Mouse (Mus musculus): ENCODE data around the gene Ago4. TPM values are rescaled to one million over a fixed set of nuclear protein-coding genes. Genes with fewer than 3 reads are reported as not detected.

Ago4 gene
- polyA plus RNA-seq, 1 experiment from 2014 or later: 1.6 TPM

- 73% methylated on average over 2 of the region's 2 CpGs for WGBS
- DNase-seq (ENCODE audit: low spot score) (no peak), ATAC-seq (ENCODE audit: low FRiP score, low TSS enrichment) (peak; percentile 51; the same call in 1 of the 2 replicates)
- TF ChIP-seq CTCF (IDR thresholded peaks at IDR 0.05; ENCODE audit: low read depth): no peak
- no peak for TF ChIP-seq EP300 (optimal IDR thresholded peaks at IDR 0.05)
- no peaks in the 10 kb centered on the region for H3K9me3 ChIP-seq (ENCODE audit: control insufficient read depth, low read length)
- no peaks in the 10 kb centered on the region for H3K4me1 ChIP-seq (replicated peaks; ENCODE audit: control insufficient read depth, insufficient read depth)
- no peak overlapping the region for H3K4me3 ChIP-seq (ENCODE audit: low read depth, low read length)
- no peaks in the 10 kb centered on the region for H3K27me3 ChIP-seq (ENCODE audit: control insufficient read depth, insufficient read depth, low read length)
- H3K4me2 ChIP-seq (replicated peaks; ENCODE audit: low read depth): no peak overlapping the region
- peaks cover 2% of the 10 kb centered on the region; the same call in 1 of the 2 replicates for H3K36me3 ChIP-seq (ENCODE audit: control insufficient read depth, insufficient read depth, low read length)
- H3K27ac ChIP-seq (replicated peaks): peak overlapping the region; percentile 65; the same call in 1 of the 2 replicates
- H3K9ac ChIP-seq (ENCODE audit: low read length): no peak overlapping the region
Measured at GRCm38 (mm10) chr4:126509072-126509471, 24.2 kb downstream of the Ago4 start.

DNA sequence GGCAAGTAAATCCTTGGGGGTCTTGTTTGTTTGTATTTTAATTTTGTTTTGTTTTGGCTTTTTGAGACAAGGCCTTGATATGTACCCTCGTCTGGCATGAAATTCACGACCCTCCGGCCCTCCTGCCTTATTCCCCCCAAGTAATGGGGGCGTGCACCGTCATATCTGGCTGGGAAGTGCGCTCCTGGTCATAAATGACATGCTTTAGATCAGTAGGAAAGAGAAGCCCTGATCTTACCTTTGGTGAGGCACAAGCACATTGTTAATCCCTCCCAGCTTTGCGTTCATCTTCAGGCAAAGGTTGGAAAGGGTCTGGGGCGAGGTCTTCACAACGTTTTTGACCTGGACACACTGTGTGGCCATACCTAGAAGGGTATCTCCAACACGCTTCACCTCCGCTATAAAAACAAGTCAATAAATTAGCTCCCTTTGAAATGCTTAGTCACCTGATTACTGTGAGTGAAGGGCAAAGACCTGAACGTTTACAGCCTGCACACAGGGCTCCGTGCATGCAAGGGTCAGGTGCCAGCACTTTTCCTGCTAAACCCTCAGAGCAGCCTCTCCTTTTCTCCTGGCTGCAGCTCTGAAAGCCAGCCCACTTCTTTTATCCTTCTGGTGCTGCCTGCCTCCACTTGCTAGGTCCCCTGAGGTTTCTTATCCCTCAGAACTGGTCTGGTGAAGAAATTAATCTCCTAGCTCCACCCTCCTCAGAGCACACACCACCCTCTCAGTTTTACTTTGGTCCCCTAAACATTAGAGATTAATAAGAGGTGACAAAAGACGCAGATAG, 25.0 kb downstream of the Ago4 start:
- peak; percentile 69 for ATAC-seq (ENCODE audit: low FRiP score, low TSS enrichment)
- WGBS: 59% methylated on average over 14 of the region's 14 CpGs
- Histone ChIP-seq H3K4me3 (ENCODE audit: low read depth, low read length) (no peak overlapping the region), H3K27ac (replicated peaks) (peak overlapping the region; percentile 71), H3K27me3 (ENCODE audit: control insufficient read depth, insufficient read depth, low read length) (no peaks in the 10 kb centered on the region), H3K4me2 (replicated peaks; ENCODE audit: low read depth) (no peak overlapping the region), H3K9ac (ENCODE audit: low read length) (no peak overlapping the region), H3K9me3 (ENCODE audit: control insufficient read depth, low read length) (no peaks in the 10 kb centered on the region), H3K4me1 (replicated peaks; ENCODE audit: control insufficient read depth, insufficient read depth) (no peaks in the 10 kb centered on the region), H3K36me3 (ENCODE audit: control insufficient read depth, insufficient read depth, low read length) (peaks cover 2% of the 10 kb centered on the region; the same call in 1 of the 2 replicates)
- peak; percentile 24 for DNase-seq (ENCODE audit: low spot score)
- TF ChIP-seq EP300 (optimal IDR thresholded peaks at IDR 0.05) (no peak), CTCF (IDR thresholded peaks at IDR 0.05; ENCODE audit: low read depth) (no peak)

- Histone ChIP-seq H3K4me1 (replicated peaks; ENCODE audit: control insufficient read depth, insufficient read depth) (no peaks in the 10 kb centered on the region), H3K27ac (replicated peaks) (no peak overlapping the region), H3K4me2 (replicated peaks; ENCODE audit: low read depth) (no peak overlapping the region), H3K9me3 (ENCODE audit: control insufficient read depth, low read length) (no peaks in the 10 kb centered on the region), H3K4me3 (ENCODE audit: low read depth, low read length) (no peak overlapping the region), H3K36me3 (ENCODE audit: control insufficient read depth, insufficient read depth, low read length) (no peaks in the 10 kb centered on the region; the same call in 1 of the 2 replicates), H3K9ac (ENCODE audit: low read length) (no peak overlapping the region), H3K27me3 (ENCODE audit: control insufficient read depth, insufficient read depth, low read length) (no peaks in the 10 kb centered on the region)
- DNase-seq (ENCODE audit: low spot score): no peak
- WGBS: 55% methylated on average over 8 of the region's 8 CpGs
- ATAC-seq (ENCODE audit: low FRiP score, low TSS enrichment): no peak
- no peak for TF ChIP-seq CTCF (IDR thresholded peaks at IDR 0.05; ENCODE audit: low read depth)
- no peak for TF ChIP-seq EP300 (optimal IDR thresholded peaks at IDR 0.05)
Measured at GRCm38 (mm10) chr4:126502977-126503309, 30.3 kb downstream of the Ago4 start.

DNA sequence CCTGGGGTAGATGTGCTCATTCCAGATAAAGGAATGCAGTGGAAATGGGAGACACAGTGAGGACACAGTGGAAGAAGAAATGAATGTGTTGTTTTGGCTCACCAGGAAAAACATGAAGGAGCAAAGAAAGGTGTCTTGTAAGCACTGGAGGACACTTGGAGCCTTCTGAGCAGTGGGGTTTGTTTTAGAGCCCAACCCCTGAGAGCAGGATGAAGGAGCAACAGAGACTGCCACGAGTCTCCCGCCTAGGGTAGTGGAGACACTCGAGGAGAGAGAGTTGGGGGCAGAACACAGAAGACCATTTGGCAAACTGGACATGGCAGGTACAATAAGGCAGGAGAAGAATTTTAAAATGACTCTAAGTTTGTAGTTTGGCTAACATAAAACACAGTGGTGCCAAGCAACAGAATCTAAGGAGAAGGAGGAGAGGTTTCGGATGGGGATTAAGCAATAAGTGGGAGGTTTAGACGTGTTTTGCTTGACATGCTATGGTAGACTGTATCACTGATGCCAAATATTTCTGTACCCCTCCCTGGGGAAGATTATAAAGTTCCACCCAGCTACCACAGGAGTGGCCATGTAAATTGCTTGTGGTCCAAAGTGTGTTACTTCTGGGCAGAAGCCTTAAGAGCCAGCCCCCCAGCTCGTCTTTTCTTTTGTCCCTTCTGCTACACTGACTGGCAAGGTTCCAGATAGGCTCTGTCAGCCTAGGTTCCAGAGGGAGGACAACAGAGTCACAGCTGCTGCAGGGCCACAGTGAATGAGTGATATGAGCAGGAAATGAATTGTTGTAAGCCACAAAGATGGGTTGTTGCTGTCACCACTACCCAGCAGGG, 30.9 kb downstream of the Ago4 start:
- Histone ChIP-seq H3K27ac (replicated peaks) (no peak overlapping the region), H3K36me3 (ENCODE audit: control insufficient read depth, insufficient read depth, low read length) (no peaks in the 10 kb centered on the region), H3K9ac (ENCODE audit: low read length) (no peak overlapping the region), H3K4me3 (ENCODE audit: low read depth, low read length) (no peak overlapping the region), H3K27me3 (ENCODE audit: control insufficient read depth, insufficient read depth, low read length) (no peaks in the 10 kb centered on the region), H3K4me1 (replicated peaks; ENCODE audit: control insufficient read depth, insufficient read depth) (no peaks in the 10 kb centered on the region), H3K9me3 (ENCODE audit: control insufficient read depth, low read length) (no peaks in the 10 kb centered on the region), H3K4me2 (replicated peaks; ENCODE audit: low read depth) (no peak overlapping the region)
- WGBS: 39% methylated on average over 6 of the region's 6 CpGs
- TF ChIP-seq EP300 (optimal IDR thresholded peaks at IDR 0.05): no peak
- no peak for TF ChIP-seq CTCF (IDR thresholded peaks at IDR 0.05; ENCODE audit: low read depth)
- ATAC-seq (ENCODE audit: low FRiP score, low TSS enrichment) (no peak), DNase-seq (ENCODE audit: low spot score) (no peak)

GRCm38 (mm10) chr4:126498601-126499000, 34.7 kb downstream of the Ago4 start:
- H3K4me3 ChIP-seq (ENCODE audit: low read depth, low read length): no peak overlapping the region
- 93% methylated on average over 1 of the region's 1 CpGs for WGBS
- no peak overlapping the region for H3K4me2 ChIP-seq (replicated peaks; ENCODE audit: low read depth)
- H3K9ac ChIP-seq (ENCODE audit: low read length): no peak overlapping the region
- H3K27ac ChIP-seq (replicated peaks): no peak overlapping the region
- H3K36me3 ChIP-seq (ENCODE audit: control insufficient read depth, insufficient read depth, low read length): no peaks in the 10 kb centered on the region
- DNase-seq (ENCODE audit: low spot score): no peak
- no peaks in the 10 kb centered on the region for H3K27me3 ChIP-seq (ENCODE audit: control insufficient read depth, insufficient read depth, low read length)
- no peak for TF ChIP-seq EP300 (optimal IDR thresholded peaks at IDR 0.05)
- no peaks in the 10 kb centered on the region for H3K9me3 ChIP-seq (ENCODE audit: control insufficient read depth, low read length)
- no peak for ATAC-seq (ENCODE audit: low FRiP score, low TSS enrichment)
- no peaks in the 10 kb centered on the region for H3K4me1 ChIP-seq (replicated peaks; ENCODE audit: control insufficient read depth, insufficient read depth)

DNA sequence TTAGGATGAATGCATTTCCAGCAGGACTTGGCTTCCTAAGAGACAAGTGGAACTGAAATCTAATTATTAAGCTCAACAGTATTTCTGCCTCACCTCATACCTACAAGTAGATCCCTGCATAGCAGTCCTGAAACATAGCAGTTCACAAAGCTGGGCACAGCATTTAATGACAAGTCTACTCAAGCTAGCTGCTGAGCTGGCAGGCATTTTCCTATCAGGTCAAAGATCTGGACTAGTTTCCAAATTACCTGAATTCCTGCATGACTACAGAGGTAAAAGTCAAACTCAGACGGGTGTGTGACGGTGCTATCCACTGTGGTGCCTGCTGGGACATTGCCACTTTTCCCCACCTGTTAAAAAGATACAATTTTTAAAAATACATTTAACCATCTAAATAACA, 36.3 kb downstream of the Ago4 start:
- Histone ChIP-seq H3K9me3 (ENCODE audit: control insufficient read depth, low read length) (no peaks in the 10 kb centered on the region), H3K36me3 (ENCODE audit: control insufficient read depth, insufficient read depth, low read length) (peaks cover 4% of the 10 kb centered on the region; the same call in 1 of the 2 replicates), H3K27ac (replicated peaks) (peak overlapping the region; percentile 82), H3K9ac (ENCODE audit: low read length) (no peak overlapping the region), H3K4me3 (ENCODE audit: low read depth, low read length) (no peak overlapping the region), H3K27me3 (ENCODE audit: control insufficient read depth, insufficient read depth, low read length) (no peaks in the 10 kb centered on the region), H3K4me1 (replicated peaks; ENCODE audit: control insufficient read depth, insufficient read depth) (no peaks in the 10 kb centered on the region), H3K4me2 (replicated peaks; ENCODE audit: low read depth) (no peak overlapping the region)
- TF ChIP-seq EP300 (optimal IDR thresholded peaks at IDR 0.05): no peak
- no peak for DNase-seq (ENCODE audit: low spot score)
- no peak for ATAC-seq (ENCODE audit: low FRiP score, low TSS enrichment)
- 61% methylated on average over 2 of the region's 2 CpGs for WGBS

Data from stomach, postnatal 0 days (tissue).